In the genomic region with DNA sequence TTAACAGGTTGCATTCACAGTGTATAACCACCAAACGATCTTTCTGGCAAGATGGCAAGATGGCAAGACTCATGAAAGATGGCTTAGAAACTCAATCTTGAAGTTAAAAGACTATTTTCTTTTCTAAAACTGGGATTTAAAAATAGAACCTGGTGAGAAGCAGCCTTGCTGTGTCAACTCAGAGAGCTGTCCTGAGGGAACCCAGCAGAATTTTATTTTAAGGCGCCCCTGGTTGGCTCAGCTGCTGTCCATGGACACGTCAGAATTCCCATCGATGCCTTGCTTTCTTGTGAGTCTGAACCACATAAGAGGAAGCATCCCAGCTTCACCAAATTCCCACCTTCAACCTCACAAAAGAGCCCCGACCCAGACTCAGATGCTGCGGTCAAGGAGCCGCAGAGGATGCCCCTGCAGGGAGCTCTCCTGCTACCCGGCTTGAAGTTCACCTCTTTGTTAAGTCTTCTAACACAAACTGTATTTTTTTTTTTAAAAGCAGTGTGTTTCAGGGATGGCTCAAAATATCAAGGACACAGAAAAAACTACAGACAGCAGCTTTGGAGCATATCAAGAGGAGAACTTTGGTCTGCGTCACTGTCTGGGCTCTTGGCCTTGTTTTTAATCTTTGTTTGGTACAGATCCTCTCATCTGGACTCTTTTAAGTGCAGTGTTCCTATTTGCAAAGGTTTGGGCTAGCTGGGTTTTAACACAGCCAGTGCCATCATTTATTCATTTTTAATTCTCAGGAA, we compare ENCODE assay signal across 21 mouse cellular contexts. TPM values are rescaled to one million over a fixed set of nuclear protein-coding genes. Genes with fewer than 3 reads are reported as not detected.
A peak's percentile ranks its signal among the peaks of the same experiment; 100 is the strongest.
DNase-seq lines count a peak whose midpoint lies in the region; ATAC-seq and TF ChIP-seq lines count a peak whose summit lies in the region.
"Had no signal": no experiment of that assay in that cellular context is flagged by ENCODE, and none has a peak within 500 bp of the region (broad histone marks: within the 10 kb centered on the region; RNA-seq: fewer than 3 reads in every experiment).

No protein-coding gene starts in this region.

- intact Hi-C loops in left cerebral cortex, adult 2 months (cut with DNase I), result no loop called here
- intact Hi-C loops in left cerebral cortex, postnatal 4 days (cut with DNase I), result no loop called here

- no peak for TF ChIP-seq CTCF in left cerebral cortex, adult 2 months (IDR thresholded peaks at IDR 0.05)

- no peak overlapping the region for H3K4me3 ChIP-seq in left cerebral cortex, adult 2 months
- H3K4me3 ChIP-seq: embryonic facial prominence, embryonic 10.5 days; embryonic facial prominence, embryonic 12.5 days; forebrain, embryonic 13.5 days; forebrain, embryonic 15.5 days had no signal

- DNase-seq in adrenal gland, adult 2 months, result peak; percentile 14
- DNase-seq in adrenal gland, adult 18-20 months (ENCODE audit: low spot score in 2 of 2), result no peak
- no peak for DNase-seq in frontal cortex, postnatal 14 days (ENCODE audit: low spot score in 2 of 2)
- no peak for DNase-seq in left cerebral cortex, adult 2 months (ENCODE audit: extremely low spot score in 1 of 2, low spot score in 2 of 2)
- DNase-seq in left cerebral cortex, postnatal 4 days, result no peak
- DNase-seq in spleen, adult 12 weeks (ENCODE audit: low spot score), result no peak
- DNase-seq: adrenal gland, postnatal 10 days; adrenal gland, postnatal 25 days; cerebellum, adult 11-12 months; cerebellum, adult 2 months; cerebellum, adult 9-10 months; cerebellum, postnatal 10 days; cerebellum, postnatal 25 days; forebrain, postnatal 0 days had no signal

- peak overlapping the region; percentile 13; the same call in 1 of the 2 replicates for H3K27ac ChIP-seq in left cerebral cortex, adult 2 months
- H3K27ac ChIP-seq: embryonic facial prominence, embryonic 10.5 days; embryonic facial prominence, embryonic 12.5 days; forebrain, embryonic 13.5 days; forebrain, embryonic 15.5 days had no signal

- peak; percentile 79 for ATAC-seq in frontal cortex, adult (ENCODE audit: low TSS enrichment)
- ATAC-seq: forebrain, embryonic 13.5 days; forebrain, embryonic 15.5 days; forebrain, postnatal 0 days had no signal

RNA-seq across cellular contexts. Expression of a gene that starts 44.3 kb away (rescaled TPM):
- total RNA-seq in adrenal gland, adult 2 months (2021), result 1 to 10 TPM in 1 of 2 experiments, under 1 TPM in 1; 0.72 to 1.8 TPM
- polyA plus RNA-seq in adrenal gland, adult 2 months (2012; rRNA removed), result 2.9 and 5.0 TPM in 2 replicates
- 1 to 10 TPM; 1.3 to 2.1 TPM for total RNA-seq in adrenal gland, adult 18-20 months (2021)
- 100 to 1,000 TPM; 246 to 268 TPM for total RNA-seq in left cerebral cortex, adult 2 months (2021)
- 10 to 100 TPM; 54.6 to 58.9 TPM for total RNA-seq in left cerebral cortex, postnatal 4 days (2021)
- total RNA-seq: MEL had no signal
- polyA plus RNA-seq: C2C12 had no signal

Comparison
In these comparisons a context has a peak if more than half of its experiments do, and no peak if none do; other contexts are left out.
1. RNA of a gene that starts 44.3 kb away (total RNA-seq): 246 to 268 TPM in left cerebral cortex, adult 2 months and 54.6 to 58.9 TPM in left cerebral cortex, postnatal 4 days; 1.3 to 2.1 TPM in adrenal gland, adult 18-20 months and 0.72 to 1.8 TPM in adrenal gland, adult 2 months; every median in the first group is over 10 times any median in the second.